Mouse (Mus musculus) midbrain, embryonic 10.5 days (tissue): ENCODE data around the gene Ppp1r11. TPM values are rescaled to one million over a fixed set of nuclear protein-coding genes. Genes with fewer than 3 reads are reported as not detected.
"Not testable (repeated sequence)": the region's sequence is repeated elsewhere in the genome, so short reads cannot be mapped to it uniquely, and the experiment has no call there.

ENCODE experiments used
- DNase-seq: peaks from one replicate; pipeline ENCODE4 v3.0.0-alpha.2; 2017; ENCODE audit warnings: low spot score
- H3K27ac ChIP-seq: fragments of 300-500 bp; sonication (generic); replicated peaks from 2 replicates; pipeline ENCODE4 v1.5.1; 2016; ENCODE audit warnings: mild to moderate bottlenecking
- H3K27me3 ChIP-seq: fragments of 300-500 bp; sonication (generic); 2 replicates; pipeline ENCODE4 v1.6.1; 2016; ENCODE audit warnings: low read depth, mild to moderate bottlenecking; ENCODE audit not compliant: poor library complexity, severe bottlenecking
- H3K36me3 ChIP-seq: fragments of 300-500 bp; sonication (generic); 2 replicates; pipeline ENCODE4 v1.6.1; 2016; ENCODE audit warnings: mild to moderate bottlenecking, moderate library complexity
- H3K4me1 ChIP-seq: fragments of 300-500 bp; sonication (generic); 2 replicates; pipeline ENCODE4 v1.6.1; 2016
- H3K4me3 ChIP-seq: fragments of 300-500 bp; sonication (generic); 2 replicates; pipeline ENCODE4 v1.5.1; 2016; ENCODE audit warnings: mild to moderate bottlenecking, moderate library complexity
- H3K9me3 ChIP-seq: fragments of 300-500 bp; sonication (generic); replicated peaks from 2 replicates; pipeline ENCODE4 v1.6.1; 2016; ENCODE audit warnings: mild to moderate bottlenecking
- WGBS: fragments of 180-500 bp; shearing (Covaris S2); methylation state at CpG from one replicate; pipeline ENCODE4 v1.1.7; 2016; 5-methylcytosine and 5-hydroxymethylcytosine counted together
- polyA plus RNA-seq: library from polyadenylated mRNA; unstranded; fragments of >200 nt; fragmentation: Nextera tagmentation; extraction: Ambion mirVana; gene quantifications from 2 replicates; pipeline ENCODE4 v1.2.1, GENCODE M21; 2016

Gene Ppp1r11
- polyA plus RNA-seq = 160 and 166 TPM in 2 replicates

DNA sequence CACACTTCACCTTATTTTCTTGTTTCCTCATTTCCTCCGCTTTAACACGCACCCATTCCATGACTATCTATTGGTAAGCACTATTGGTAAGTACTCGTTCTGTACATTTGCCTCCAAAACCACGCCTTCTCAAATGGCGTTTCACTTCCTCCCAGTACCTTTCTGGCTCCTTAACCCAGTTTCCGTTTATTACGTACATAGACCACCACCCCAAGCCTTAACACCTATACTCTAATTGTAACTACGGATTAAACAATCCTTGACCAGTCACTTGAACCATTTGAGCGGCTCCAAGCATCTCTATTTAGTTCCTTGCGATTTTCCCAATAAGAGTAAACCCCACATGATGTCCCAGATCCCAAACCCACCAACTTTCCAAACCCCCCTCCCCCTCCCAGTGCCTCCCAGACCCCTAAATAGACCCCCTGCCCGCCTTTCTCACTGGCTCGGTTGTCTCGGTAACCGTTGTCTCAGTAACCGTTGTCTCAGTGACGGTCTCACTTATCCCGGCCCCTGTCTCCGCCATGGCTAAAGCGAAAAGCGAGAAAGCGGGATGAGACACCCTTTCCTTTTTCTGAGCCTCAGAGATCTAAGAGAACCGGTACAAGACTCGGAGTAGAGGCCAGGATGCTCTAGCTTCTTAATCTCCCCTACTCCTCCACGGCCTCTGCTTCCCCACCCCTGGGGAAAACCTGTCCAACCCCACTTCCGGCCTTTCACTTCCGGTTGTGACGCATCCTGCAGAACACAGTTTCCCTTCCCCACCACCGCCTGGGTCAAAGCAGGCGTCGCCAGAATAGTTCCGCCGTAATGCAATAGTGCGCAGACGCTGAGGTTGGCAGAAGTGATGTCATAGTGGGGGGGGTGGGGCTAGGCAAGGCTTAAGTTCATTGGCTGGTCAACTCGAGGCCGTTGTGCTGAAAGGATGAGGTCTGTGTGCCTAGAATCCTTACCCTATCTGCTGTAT, at the start of gene Ppp1r11:
Gene Ppp1r11 (minus strand): TSS at position 761 of the 967 bp plus-strand sequence.
- Histone ChIP-seq H3K4me1 (peaks cover 30% of the 10 kb centered on the region), H3K27ac (peak within 1 kb of the TSS; percentile 90), H3K4me3 (peak within 1 kb of the TSS; percentile 71), H3K36me3 (peaks cover 39% of the 10 kb centered on the region), H3K27me3 (peaks cover 16% of the 10 kb centered on the region), H3K9me3 (no peaks in the 10 kb centered on the region)
- DNase-seq = peak; percentile 98
- 4% methylated on average over 36 of the region's 36 CpGs for WGBS

- Histone ChIP-seq H3K27ac (peak within 1 kb of the TSS; percentile 93), H3K9me3 (no peaks in the 10 kb centered on the region), H3K4me3 (peak within 1 kb of the TSS; percentile 67), H3K36me3 (peaks cover 16% of the 10 kb centered on the region), H3K27me3 (no peaks in the 10 kb centered on the region), H3K4me1 (peaks cover 18% of the 10 kb centered on the region)
- DNase-seq = no peak
- WGBS = 95% methylated on average over 7 of the region's 7 CpGs
Measured at GRCm38 (mm10) chr17:37000863-37001262, 49.3 kb upstream of the Ppp1r11 start, which contains the start of gene Zfp57. Gene Zfp57 (plus strand): TSS chr17:37001163.

- H3K4me3 ChIP-seq = no peak overlapping the region
- no peaks in the 10 kb centered on the region for H3K36me3 ChIP-seq
- WGBS = 76% methylated on average over 2 of the region's 2 CpGs
- H3K27ac ChIP-seq = no peak overlapping the region
- no peaks in the 10 kb centered on the region for H3K9me3 ChIP-seq
- peaks cover 14% of the 10 kb centered on the region for H3K4me1 ChIP-seq
- no peaks in the 10 kb centered on the region for H3K27me3 ChIP-seq
- DNase-seq = no peak
Measured at GRCm38 (mm10) chr17:36998477-36998876, 46.9 kb upstream of the Ppp1r11 start.

- Histone ChIP-seq H3K9me3 (no peaks in the 10 kb centered on the region), H3K4me1 (peaks cover 4% of the 10 kb centered on the region; the same call in 1 of the 2 replicates), H3K36me3 (no peaks in the 10 kb centered on the region), H3K4me3 (no peak overlapping the region), H3K27ac (no peak overlapping the region), H3K27me3 (no peaks in the 10 kb centered on the region)
- 28% methylated on average over 7 of the region's 7 CpGs for WGBS
- DNase-seq = peak; percentile 83
Measured at GRCm38 (mm10) chr17:36997033-36997735, 45.6 kb upstream of the Ppp1r11 start.

GRCm38 (mm10) chr17:36995448-36995847, 43.9 kb upstream of the Ppp1r11 start:
- no peak for DNase-seq
- Histone ChIP-seq H3K36me3 (no peaks in the 10 kb centered on the region), H3K27me3 (peaks cover 9% of the 10 kb centered on the region), H3K27ac (no peak overlapping the region), H3K4me3 (no peak overlapping the region), H3K9me3 (no peaks in the 10 kb centered on the region), H3K4me1 (no peaks in the 10 kb centered on the region)
- 48% methylated on average over 3 of the region's 3 CpGs for WGBS

DNA sequence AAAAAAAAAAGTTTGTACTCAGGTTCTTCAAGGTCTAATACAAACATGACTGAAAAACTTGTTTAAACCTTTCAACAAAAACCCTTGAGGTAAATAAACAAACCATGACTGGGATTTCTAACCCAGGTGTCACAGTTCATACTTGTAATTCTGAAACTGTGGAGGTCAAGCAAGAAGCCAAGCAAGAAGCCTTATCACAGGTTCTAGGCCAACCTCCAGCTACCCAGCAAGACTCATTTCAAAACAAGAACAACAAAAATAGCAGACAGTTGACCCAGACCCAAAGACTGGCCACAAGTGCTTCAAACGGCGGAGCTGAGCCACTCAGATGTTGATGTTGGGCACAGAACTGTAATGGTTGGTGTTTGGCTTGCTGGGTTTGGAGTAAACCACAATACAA, 43.0 kb upstream of the Ppp1r11 start:
- no peak overlapping the region for H3K27ac ChIP-seq
- no peak overlapping the region for H3K4me3 ChIP-seq
- no peak for DNase-seq
- no peaks in the 10 kb centered on the region for H3K4me1 ChIP-seq
- H3K27me3 ChIP-seq = peaks cover 16% of the 10 kb centered on the region
- 96% methylated on average over 2 of the region's 2 CpGs for WGBS
- no peaks in the 10 kb centered on the region for H3K36me3 ChIP-seq
- H3K9me3 ChIP-seq = no peaks in the 10 kb centered on the region

GRCm38 (mm10) chr17:36993770-36994325, 42.3 kb upstream of the Ppp1r11 start:
- H3K9me3 ChIP-seq = no peaks in the 10 kb centered on the region
- 86% methylated on average over 4 of the region's 4 CpGs for WGBS

DNA sequence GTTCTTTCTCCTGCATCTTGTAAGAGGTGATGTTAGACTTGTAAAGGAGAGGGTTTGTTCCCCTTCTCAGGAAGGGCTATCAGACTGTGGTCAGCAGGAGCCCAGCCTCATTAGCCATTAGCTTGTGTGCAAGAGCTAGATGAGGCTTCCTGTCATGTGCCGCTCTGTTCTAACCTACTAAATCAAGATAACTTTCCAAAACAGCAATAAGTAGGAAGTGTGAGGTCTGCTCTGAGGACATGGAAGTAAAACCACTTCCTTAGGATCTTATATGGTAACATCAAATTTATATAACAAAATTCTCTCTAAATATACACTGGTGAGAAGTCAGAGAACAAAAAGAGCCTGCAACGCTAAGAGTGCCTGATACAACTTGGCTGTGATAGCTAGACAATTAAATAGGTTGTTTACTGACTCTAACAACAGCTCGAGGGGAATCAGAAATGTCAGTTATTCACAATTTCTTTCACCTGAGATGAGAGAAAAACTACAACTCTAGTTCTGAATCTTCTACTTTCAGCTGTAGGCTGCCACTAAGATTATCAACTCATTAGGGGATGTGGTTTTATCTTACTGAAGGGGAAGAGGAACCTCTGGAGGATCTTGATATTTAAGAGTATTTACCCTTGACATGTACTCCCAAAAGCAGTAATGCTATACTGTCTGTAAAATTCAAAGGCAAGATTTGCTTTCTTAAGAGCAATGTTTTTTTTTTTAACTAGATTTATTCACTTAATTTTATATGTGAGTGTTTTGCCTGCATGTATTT, 41.0 kb upstream of the Ppp1r11 start:
- no peak for DNase-seq
- H3K27me3 ChIP-seq = peaks cover 36% of the 10 kb centered on the region

More at GRCm38 (mm10) chr17:36993770-36994325, 42.3 kb upstream of the Ppp1r11 start:
- Histone ChIP-seq H3K4me3 (no peak overlapping the region), H3K27ac (no peak overlapping the region), H3K4me1 (0 out of 2 replicates have a peak, but pooled peaks cover under 1% of the 10 kb centered on the region), H3K27me3 (peaks cover 23% of the 10 kb centered on the region), H3K36me3 (no peaks in the 10 kb centered on the region)
- DNase-seq = no peak

DNA sequence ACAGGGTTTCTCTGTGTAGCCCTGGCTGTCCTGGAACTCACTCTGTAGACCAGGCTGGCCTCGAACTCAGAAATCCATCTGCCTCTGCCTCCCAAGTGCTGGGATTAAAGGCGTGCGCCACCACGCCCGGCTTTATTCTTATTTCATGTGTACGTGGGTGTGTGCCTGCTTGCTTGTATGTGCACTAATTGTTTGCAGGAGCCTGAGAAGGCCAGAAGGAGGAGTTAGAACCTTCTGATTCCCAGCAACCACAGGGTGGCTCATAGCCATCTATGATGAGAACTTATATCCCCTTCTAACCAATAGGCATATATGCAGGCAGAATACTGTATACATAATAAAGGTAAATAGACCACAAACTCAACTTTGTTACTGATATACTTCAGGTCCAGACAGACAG, 39.1 kb upstream of the Ppp1r11 start:
- H3K4me1 ChIP-seq, H3K9me3 ChIP-seq, H3K4me3 ChIP-seq, H3K27ac ChIP-seq, DNase-seq, H3K36me3 ChIP-seq: not testable (repeated sequence)
- 88% methylated on average over 6 of the region's 6 CpGs for WGBS
- H3K27me3 ChIP-seq = peaks cover 49% of the 10 kb centered on the region

More for the DNA sequence above, 41.0 kb upstream of the Ppp1r11 start:
- 83% methylated on average over 3 of the region's 3 CpGs for WGBS
- H3K4me1 ChIP-seq = peaks cover 6% of the 10 kb centered on the region; the same call in 1 of the 2 replicates
- no peak overlapping the region for H3K27ac ChIP-seq
- no peaks in the 10 kb centered on the region for H3K9me3 ChIP-seq
- no peak overlapping the region for H3K4me3 ChIP-seq
- no peaks in the 10 kb centered on the region for H3K36me3 ChIP-seq

DNA sequence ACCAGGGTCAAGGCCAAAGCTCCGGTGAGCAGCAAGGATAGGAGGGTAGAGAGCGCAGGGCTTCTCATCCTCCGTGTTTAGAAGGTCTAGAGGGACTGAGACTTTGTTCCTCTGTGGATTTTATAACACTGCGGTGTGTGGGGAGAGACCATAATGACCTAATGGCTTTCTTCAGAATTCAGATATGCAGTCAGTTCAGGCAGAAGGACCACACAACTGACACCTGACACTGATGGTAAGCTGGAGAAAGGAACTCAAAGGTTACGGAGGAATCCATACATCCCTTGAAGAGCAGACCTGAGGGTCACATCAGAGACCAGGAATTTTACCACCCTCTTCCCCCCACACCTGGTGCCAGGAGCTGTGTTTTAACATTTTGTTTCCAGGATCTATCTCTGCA, 37.9 kb upstream of the Ppp1r11 start, which contains the start of gene H2-M5:
Gene H2-M5 (minus strand): TSS at position 101 of the 400 bp plus-strand sequence.
- H3K27me3 ChIP-seq = peaks cover 58% of the 10 kb centered on the region
- H3K4me1 ChIP-seq = peaks cover 6% of the 10 kb centered on the region; the same call in 1 of the 2 replicates
- H3K36me3 ChIP-seq = no peaks in the 10 kb centered on the region
- H3K27ac ChIP-seq = no peak within 1 kb of the TSS
- peak within 1 kb of the TSS; percentile 28 for H3K4me3 ChIP-seq
- no peaks in the 10 kb centered on the region for H3K9me3 ChIP-seq
- 18% methylated on average over 5 of the region's 5 CpGs for WGBS
- DNase-seq = no peak

DNA sequence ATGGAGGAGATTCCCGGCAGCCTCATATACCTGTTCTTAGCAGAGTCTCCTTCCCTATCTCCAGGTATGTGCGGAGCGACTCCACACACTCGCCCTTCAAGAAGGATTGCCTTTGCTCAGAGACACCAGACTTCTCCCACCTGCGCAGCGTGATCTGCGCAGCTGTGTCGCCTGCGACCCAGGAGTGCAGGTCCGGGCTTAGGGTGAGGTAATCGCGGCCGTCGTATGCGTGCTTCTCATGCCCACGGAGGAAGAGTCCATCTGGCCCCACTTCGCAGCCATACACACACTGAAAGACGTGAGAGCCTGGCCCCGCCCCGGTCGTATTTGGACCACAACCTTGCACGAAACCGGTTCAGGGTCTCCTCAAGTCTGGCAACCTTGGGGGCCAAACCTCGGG, 36.9 kb upstream of the Ppp1r11 start:
- DNase-seq = no peak
- Histone ChIP-seq H3K27ac (no peak overlapping the region), H3K36me3 (no peaks in the 10 kb centered on the region), H3K4me3 (peak overlapping the region; percentile 28), H3K4me1 (peaks cover 6% of the 10 kb centered on the region; the same call in 1 of the 2 replicates), H3K27me3 (peaks cover 66% of the 10 kb centered on the region), H3K9me3 (no peaks in the 10 kb centered on the region)
- 4% methylated on average over 24 of the region's 24 CpGs for WGBS
